Mouse (Mus musculus) Patski (cell line): Measurements from ENCODE around the gene Plxnd1. TPM values are rescaled to one million over a fixed set of nuclear protein-coding genes. Genes with fewer than 3 reads are reported as not detected.

Experiments used
- ATAC-seq: fragments of 100-300 bp; one replicate; pipeline ENCODE4 v1.8.0; 2021
- CTCF ChIA-PET: fragments of 350-600 bp; sonication (Branson Sonifier 250); formaldehyde crosslinking; loops from one replicate; lab custom pipeline; 2022; ENCODE audit warnings: inconsistent platforms; lab: Charles Lee
- POLR2A ChIA-PET: fragments of 350-600 bp; sonication (Branson Sonifier 250); formaldehyde crosslinking; loops from one replicate; lab custom pipeline; 2022; ENCODE audit warnings: antibody characterized with exemption, inconsistent platforms; lab: Charles Lee
- DNase-seq: peaks from one replicate; pipeline ENCODE4 v3.0.0-alpha.2; 2011; ENCODE audit warnings: low read depth, low spot score
- H3K27me3 ChIP-seq: fragments of 371-371 bp; one replicate; pipeline ENCODE4 v1.5.1; 2021
- CTCF ChIP-seq: fragments of 100-300 bp; IDR thresholded peaks from one replicate; pipeline ENCODE4 v1.5.1; 2021
- in situ Hi-C: fragments of 300-500 bp; cut with MboI; formaldehyde crosslinking; loops from 3 replicates; pipeline ENCODE4 v1.11.1; 2018; ENCODE audit warnings: low pct_unique_long_range_greater_than_20kb, mixed read lengths
- polyA plus RNA-seq: library from polyadenylated mRNA; unstranded; gene quantifications from one replicate; pipeline ENCODE4 v1.2.3, GENCODE M21; 2021

The Plxnd1 gene
- polyA plus RNA-seq = 79.9 TPM

DNA sequence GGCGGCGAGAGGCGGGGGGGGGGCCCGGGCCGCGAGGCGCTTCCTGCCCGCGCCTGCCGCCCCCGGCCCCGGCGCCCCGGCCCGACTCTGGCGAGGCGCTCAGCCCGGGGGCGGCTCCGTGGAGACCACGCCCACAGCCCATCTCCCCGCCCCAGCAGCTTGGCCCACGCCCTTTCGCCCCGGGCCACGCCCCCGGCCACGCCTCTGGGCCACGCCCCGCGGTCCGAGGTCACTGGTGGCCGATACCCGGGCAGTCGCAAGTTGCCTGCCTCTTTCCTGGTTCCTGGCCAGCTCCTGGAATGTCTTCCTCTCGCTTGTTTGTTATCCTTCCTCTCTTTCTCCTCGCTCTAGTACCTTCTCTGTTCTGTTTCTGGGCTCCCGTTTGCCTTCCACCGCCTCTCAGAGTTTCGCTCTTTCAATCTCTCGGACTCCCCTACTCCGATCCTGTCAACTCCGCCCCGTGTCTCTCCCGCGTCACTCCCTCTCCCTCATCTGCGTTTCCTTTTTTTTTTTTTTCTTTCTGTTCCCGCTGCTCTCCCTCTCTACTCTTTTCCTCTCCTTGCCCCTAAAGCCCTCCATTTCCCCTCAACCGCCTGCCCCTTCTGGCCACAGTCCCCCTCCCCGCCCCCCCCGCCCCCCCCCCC is at the start of gene Plxnd1:
Gene Plxnd1, minus strand, starts transcription at position 129 of the 644 bp plus-strand sequence.
- CTCF ChIA-PET = interaction anchor here (0.9 kb wide), 1 partner anchor 94 kb away, joined by 4 read pairs; no protein-coding TSS in a partner anchor
- DNase-seq (peak; percentile 53), ATAC-seq (peak; percentile 64)
- TF ChIP-seq CTCF = no peak
- in situ Hi-C loops = no loop called here
- POLR2A ChIA-PET = interaction anchor here (1.0 to 1.5 kb wide), 2 partner anchors 14 to 95 kb away, joined by 3 read pairs; no protein-coding TSS in a partner anchor
- no peaks in the 10 kb centered on the region for H3K27me3 ChIP-seq

DNA sequence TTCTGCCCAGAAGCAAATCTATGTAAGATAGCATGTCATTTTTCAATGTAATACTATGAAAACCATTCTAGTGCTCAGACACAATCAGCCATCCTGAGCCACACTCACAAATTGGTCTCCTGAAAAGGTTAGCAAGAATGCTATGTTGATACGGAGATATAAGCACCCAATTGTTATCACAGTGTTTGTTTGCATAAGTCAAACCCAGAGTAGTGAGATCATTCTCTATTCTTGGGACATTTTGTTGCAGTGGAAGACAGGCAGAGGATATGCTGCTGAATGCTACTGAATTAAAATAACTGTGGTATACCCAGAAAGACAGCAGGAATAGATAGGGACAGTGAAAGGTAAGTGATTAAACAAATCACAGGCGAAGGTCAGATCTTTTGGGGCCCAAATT is 49.2 kb upstream of the Plxnd1 start:
- no peak for TF ChIP-seq CTCF
- POLR2A ChIA-PET = interaction anchor here (0.6 to 1.2 kb wide), 2 partner anchors 13 to 285 kb away, joined by 3 read pairs; no protein-coding TSS in a partner anchor
- no peaks in the 10 kb centered on the region for H3K27me3 ChIP-seq
- DNase-seq (no peak), ATAC-seq (peak; percentile 21)
- CTCF ChIA-PET = interaction anchor here (0.8 to 1.6 kb wide), 3 partner anchors 11 to 23 kb away, joined by 3 to 4 read pairs (median 3); no protein-coding TSS in a partner anchor
- in situ Hi-C loops = loop anchor here (25.0 kb wide), 1 partner anchor 518 kb away; the partner anchor contains the start of genes Gm5580 and Olfr214

DNA sequence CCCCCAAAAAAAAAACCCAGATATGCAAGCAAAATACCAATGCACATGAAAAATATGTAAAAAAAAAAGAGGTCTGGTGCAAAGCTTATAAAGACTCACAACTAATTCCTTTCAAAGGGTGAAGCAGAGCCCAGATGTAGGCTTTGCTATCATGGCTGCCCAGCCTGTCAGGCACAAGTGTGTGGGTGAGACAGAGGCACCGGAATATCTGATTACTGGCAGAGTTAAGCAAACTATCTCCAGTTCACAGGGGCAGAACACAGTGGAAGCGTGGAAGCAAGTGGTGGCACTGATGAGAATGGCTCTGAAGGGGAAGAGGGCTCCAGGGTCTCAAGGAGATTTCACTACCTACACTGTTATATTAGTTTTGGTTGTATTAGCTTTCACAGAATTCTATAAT is 43.4 kb upstream of the Plxnd1 start:
- no peak for TF ChIP-seq CTCF
- CTCF ChIA-PET = no interaction called here
- POLR2A ChIA-PET = no interaction called here
- in situ Hi-C loops = loop anchor here (25.0 kb wide), 1 partner anchor 524 kb away; the partner anchor contains the start of genes Gm5580 and Olfr214
- no peaks in the 10 kb centered on the region for H3K27me3 ChIP-seq
- ATAC-seq (no peak), DNase-seq (no peak)

DNA sequence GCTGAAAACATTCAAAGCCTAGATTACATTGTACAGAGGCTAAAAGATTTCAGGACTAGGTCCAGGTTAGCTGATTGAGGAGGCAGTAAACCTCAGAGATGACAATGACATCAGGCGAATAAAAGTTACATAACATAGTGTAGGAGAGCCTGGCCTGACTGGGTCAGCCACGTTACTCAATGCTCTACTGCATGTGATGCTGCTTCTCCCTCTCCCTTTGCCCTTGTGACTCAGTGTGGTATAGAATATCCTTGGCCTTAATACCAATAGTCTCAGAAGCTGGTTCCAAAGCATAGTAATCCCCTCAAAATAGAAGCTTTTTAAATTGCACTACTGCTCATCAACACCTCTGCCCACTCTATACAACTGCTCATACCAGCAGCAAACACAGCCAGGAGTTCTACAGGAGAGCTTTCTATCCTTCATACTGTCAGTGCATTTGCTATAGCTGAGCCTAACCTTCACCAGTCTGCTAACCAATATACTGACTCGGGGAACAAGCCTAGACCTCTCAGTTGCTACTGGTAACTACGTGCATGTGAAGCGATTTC is 42.6 kb upstream of the Plxnd1 start:
- ATAC-seq (no peak), DNase-seq (no peak)
- H3K27me3 ChIP-seq = no peaks in the 10 kb centered on the region
- POLR2A ChIA-PET = no interaction called here
- no peak for TF ChIP-seq CTCF
- in situ Hi-C loops = loop anchor here (25.0 kb wide), 1 partner anchor 525 kb away; the partner anchor contains the start of genes Gm5580 and Olfr214
- CTCF ChIA-PET = no interaction called here

DNA sequence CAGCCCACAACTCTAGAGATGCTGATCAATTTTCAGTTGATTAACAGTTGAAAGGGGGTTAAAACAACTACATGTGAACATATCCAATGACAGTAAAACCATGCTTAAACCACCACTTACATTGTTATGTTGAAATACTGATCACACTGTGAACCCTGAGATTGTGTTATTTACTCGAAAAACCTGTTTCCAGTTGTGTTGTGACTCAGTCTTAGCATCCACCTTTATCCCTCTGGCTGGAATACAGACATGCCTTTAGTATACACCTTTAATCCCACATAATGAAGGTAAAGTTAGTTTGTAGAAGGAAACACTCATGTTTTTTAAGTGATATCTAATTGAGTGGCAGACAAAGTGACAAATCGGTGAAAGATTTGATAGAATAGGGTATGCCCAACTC is 41.8 kb upstream of the Plxnd1 start:
- no peak for TF ChIP-seq CTCF
- H3K27me3 ChIP-seq = no peaks in the 10 kb centered on the region
- in situ Hi-C loops = loop anchor here (25.0 kb wide), 1 partner anchor 526 kb away; the partner anchor contains the start of genes Gm5580 and Olfr214
- no peak for DNase-seq
- CTCF ChIA-PET = no interaction called here
- POLR2A ChIA-PET = no interaction called here
- ATAC-seq = no peak

DNA sequence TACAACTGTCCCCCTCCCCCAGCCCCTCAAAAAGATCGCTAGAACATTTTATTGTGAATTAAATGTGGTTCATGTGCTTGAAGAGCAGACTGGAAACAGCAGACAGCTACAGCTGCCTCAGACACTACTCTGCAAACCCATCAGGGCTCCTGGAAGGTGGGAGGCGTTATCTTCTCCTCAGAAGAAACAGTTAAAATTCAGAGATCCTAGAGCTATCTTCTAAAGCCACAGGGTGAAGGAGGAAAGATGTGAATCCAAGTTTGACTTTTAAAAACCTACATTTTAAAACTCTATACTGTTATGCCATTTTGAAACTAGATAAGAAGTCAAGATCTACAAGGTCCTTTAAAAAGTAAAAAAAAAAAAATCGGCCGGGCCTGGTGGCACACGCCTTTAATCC is 36.2 kb upstream of the Plxnd1 start:
- no peak for ATAC-seq
- ChIA-PET POLR2A (interaction anchor here (0.6 kb wide), 1 partner anchor 388 kb away, joined by 5 read pairs; no protein-coding TSS in a partner anchor), CTCF (interaction anchor here (0.9 to 1.2 kb wide), 3 partner anchors 15 to 20 kb away, joined by 3 to 4 read pairs (median 3); no protein-coding TSS in a partner anchor)
- no peaks in the 10 kb centered on the region for H3K27me3 ChIP-seq
- no peak for DNase-seq
- in situ Hi-C loops = loop anchor here (25.0 kb wide), 1 partner anchor 531 kb away; the partner anchor contains the start of genes Gm5580 and Olfr214
- TF ChIP-seq CTCF = no peak

DNA sequence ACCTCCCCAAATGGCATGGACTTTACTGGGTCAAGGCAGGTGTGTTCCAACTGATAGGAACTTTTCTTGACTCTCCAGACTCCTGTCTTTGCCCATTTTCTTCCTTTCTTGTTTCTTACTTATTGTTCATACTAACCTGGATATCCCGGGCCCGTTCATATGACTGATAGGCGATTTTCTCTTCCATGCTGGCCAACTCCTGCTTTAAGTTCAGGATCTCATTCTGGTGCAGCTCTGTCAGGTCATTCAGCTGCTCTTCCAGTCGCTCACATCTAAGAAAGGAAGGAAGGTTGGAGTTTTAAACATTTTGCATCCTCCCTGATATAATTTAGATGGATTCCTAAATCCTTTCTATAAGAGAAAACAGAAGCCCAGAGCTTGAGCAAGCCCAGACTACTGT is 29.9 kb upstream of the Plxnd1 start:
- H3K27me3 ChIP-seq = no peaks in the 10 kb centered on the region
- TF ChIP-seq CTCF = no peak
- DNase-seq = no peak
- ATAC-seq = no peak
- POLR2A ChIA-PET = no interaction called here
- in situ Hi-C loops = loop anchor here (25.0 kb wide), 1 partner anchor 538 kb away; the partner anchor contains the start of genes Gm5580 and Olfr214
- CTCF ChIA-PET = no interaction called here

DNA sequence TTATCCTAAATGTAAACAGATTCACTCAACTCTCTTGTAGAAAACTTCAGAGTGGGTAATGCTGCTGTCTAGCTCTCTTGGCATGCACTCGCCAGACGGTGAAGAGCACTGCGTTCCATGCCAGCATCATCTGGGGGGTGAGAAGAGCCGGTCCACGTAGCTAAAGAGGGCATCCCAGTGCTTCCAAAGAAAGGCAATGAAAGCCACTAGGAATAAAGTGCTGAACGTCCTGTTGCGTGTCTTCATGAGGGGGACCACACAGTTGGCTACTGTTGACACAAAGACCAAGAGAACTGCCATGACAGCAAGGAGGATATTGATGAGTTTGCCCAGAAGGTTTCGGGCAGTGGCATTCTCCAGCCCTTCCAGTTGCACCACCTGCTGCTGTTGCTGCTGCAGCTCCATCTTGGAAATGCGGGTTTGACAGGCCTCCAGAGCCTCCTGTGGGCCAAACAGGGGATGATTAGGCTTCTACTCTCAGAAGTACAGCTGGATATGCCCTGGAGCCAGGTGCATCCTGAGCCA is 27.2 kb upstream of the Plxnd1 start:
- no peak for DNase-seq

DNA sequence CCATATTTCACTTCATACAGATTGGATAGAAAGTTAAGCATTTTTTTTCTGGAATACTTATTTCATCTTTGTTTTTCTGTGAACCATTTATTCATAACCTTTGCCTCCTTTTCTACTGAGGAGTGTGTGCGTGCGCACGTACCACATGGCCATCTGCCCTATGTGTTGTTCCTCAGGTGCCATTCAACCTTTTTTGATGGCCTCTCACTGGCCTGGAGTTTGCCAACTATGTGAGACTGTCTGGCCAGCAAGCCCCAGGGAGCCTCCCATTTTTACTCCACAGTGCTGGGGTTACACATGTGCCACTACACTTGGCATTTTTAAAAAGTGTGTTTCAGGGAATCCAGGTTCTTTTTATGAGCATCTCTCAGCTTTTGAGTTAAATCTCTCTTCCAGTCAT is 21.1 kb upstream of the Plxnd1 start:
- no peaks in the 10 kb centered on the region for H3K27me3 ChIP-seq
- ATAC-seq (no peak), DNase-seq (no peak)
- CTCF ChIA-PET = interaction anchor here (0.8 to 1.2 kb wide), 3 partner anchors 14 to 91 kb away, joined by 3 read pairs; no protein-coding TSS in a partner anchor
- no peak for TF ChIP-seq CTCF
- in situ Hi-C loops = no loop called here
- POLR2A ChIA-PET = no interaction called here

More for the DNA sequence above, 27.2 kb upstream of the Plxnd1 start:
- POLR2A ChIA-PET = interaction anchor here (1.1 kb wide), 1 partner anchor 10 kb away, joined by 4 read pairs; no protein-coding TSS in a partner anchor
- no peak for TF ChIP-seq CTCF
- in situ Hi-C loops = no loop called here
- CTCF ChIA-PET = no interaction called here
- no peaks in the 10 kb centered on the region for H3K27me3 ChIP-seq
- ATAC-seq = no peak

DNA sequence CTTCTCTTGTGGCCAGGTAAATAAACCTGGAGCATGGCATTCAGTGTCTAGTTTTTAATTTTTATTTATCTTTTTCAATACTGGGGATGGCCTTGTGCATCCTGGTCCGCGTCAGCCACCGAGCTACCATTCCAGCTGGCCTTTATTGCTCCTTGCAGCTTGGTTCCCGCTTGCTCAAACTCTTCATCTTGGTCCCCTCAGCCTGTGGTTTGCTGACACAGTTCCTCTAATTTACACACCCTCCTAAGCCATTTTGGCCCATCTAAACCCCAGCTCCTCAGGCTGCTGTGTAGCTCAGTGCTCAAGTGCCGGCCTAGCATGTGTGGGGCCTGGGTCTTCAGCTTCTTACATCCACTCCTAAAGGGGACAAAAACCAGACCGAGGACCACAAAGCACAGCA is 19.3 kb upstream of the Plxnd1 start:
- in situ Hi-C loops = loop anchor here (5.0 kb wide), 1 partner anchor 118 kb away; no protein-coding TSS in a partner anchor
- DNase-seq = no peak
- no peak for ATAC-seq
- ChIA-PET CTCF (no interaction called here), POLR2A (no interaction called here)
- TF ChIP-seq CTCF = no peak
- no peaks in the 10 kb centered on the region for H3K27me3 ChIP-seq
